Mouse (Mus musculus) kidney, adult 2 months (tissue): ENCODE measurements around the gene Trank1. TPM values are rescaled to one million over a fixed set of nuclear protein-coding genes. Genes with fewer than 3 reads are reported as not detected.

ENCODE experiments used
- DNase-seq: peaks from one replicate; pipeline ENCODE4 v3.0.0; 2021
- H3K27ac ChIP-seq: fragments of 200-500 bp; 2 replicates; pipeline ENCODE4 v1.5.1; 2012; ENCODE audit warnings: low read depth, low read length, control low read depth, inconsistent platforms; ENCODE audit not compliant: insufficient read depth
- H3K27me3 ChIP-seq: fragments of 200-500 bp; replicated peaks from 2 replicates; pipeline ENCODE4 v1.6.1; 2012; ENCODE audit warnings: mild to moderate bottlenecking, moderate library complexity, low read length, inconsistent platforms; ENCODE audit not compliant: control insufficient read depth, insufficient read depth
- H3K36me3 ChIP-seq: fragments of 200-500 bp; 2 replicates; pipeline ENCODE4 v1.6.1; 2012; ENCODE audit warnings: mild to moderate bottlenecking, moderate library complexity, low read length, inconsistent platforms; ENCODE audit not compliant: control insufficient read depth, insufficient read depth
- H3K4me1 ChIP-seq: fragments of 200-500 bp; 2 replicates; pipeline ENCODE4 v1.6.1; 2011; ENCODE audit warnings: low read length; ENCODE audit not compliant: control insufficient read depth, insufficient read depth
- H3K4me3 ChIP-seq: fragments of 200-500 bp; 2 replicates; pipeline ENCODE4 v1.5.1; 2011; ENCODE audit warnings: mild to moderate bottlenecking, low read depth, low read length, control low read depth; ENCODE audit not compliant: insufficient read depth
- CTCF ChIP-seq: fragments of 200-500 bp; conservative IDR thresholded peaks from 2 replicates; pipeline ENCODE4 v1.5.1; 2011; ENCODE audit warnings: low read depth, mild to moderate bottlenecking, control low read depth, low read length, moderate library complexity, mixed read lengths; ENCODE audit not compliant: insufficient read depth, insufficient read length
- POLR2A ChIP-seq: fragments of 200-500 bp; IDR thresholded peaks from one replicate; pipeline ENCODE4 v1.6.1; 2011; ENCODE audit warnings: low read depth, low read length, control low read depth
- WGBS: fragments of 180-500 bp; shearing (Covaris S2); methylation state at CpG from one replicate; pipeline ENCODE4 v1.1.7; 2018; 5-methylcytosine and 5-hydroxymethylcytosine counted together
- polyA plus RNA-seq: library from polyadenylated mRNA; depleted of rRNA; stranded (reverse); fragments of >200 nt; gene quantifications from 2 replicates; pipeline ENCODE4 v1.2.3, GENCODE M21; 2012

Gene Trank1
- polyA plus RNA-seq, 1 experiment = 0.13 TPM

GRCm38 (mm10) chr9:111351233-111351632 lies 39.7 kb downstream of the Trank1 start:
- no peak for DNase-seq
- 87% methylated on average over 7 of the region's 7 CpGs for WGBS
- H3K4me1 ChIP-seq = no peaks in the 10 kb centered on the region
- H3K27ac ChIP-seq = no peak overlapping the region
- no peaks in the 10 kb centered on the region for H3K27me3 ChIP-seq
- no peak for TF ChIP-seq CTCF
- no peak for TF ChIP-seq POLR2A
- no peaks in the 10 kb centered on the region for H3K36me3 ChIP-seq
- no peak overlapping the region for H3K4me3 ChIP-seq

DNA sequence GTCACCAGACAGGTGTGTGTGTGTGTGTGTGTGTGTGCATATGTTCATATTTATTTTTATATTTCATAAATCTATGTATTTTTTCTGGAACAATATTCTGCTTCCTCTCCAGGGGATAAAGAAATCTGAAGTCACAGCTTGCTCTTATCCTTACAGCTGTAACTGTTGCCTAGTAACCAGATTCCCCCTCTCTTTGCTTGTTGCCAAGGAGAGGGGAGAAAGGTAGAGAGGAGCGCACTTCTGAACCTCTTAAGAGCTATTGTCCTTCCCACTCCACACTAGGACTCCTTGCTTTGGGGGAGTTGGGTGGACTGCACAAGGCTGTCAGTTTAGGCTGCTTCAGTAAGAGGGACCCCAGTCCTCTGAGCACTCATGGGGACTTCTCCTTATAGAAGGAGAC lies 40.1 kb downstream of the Trank1 start:
- Histone ChIP-seq H3K4me1 (no peaks in the 10 kb centered on the region), H3K4me3 (no peak overlapping the region), H3K36me3 (no peaks in the 10 kb centered on the region), H3K27me3 (no peaks in the 10 kb centered on the region), H3K27ac (no peak overlapping the region)
- no peak for DNase-seq
- TF ChIP-seq CTCF = no peak
- no peak for TF ChIP-seq POLR2A
- 81% methylated on average over 1 of the region's 1 CpGs for WGBS

DNA sequence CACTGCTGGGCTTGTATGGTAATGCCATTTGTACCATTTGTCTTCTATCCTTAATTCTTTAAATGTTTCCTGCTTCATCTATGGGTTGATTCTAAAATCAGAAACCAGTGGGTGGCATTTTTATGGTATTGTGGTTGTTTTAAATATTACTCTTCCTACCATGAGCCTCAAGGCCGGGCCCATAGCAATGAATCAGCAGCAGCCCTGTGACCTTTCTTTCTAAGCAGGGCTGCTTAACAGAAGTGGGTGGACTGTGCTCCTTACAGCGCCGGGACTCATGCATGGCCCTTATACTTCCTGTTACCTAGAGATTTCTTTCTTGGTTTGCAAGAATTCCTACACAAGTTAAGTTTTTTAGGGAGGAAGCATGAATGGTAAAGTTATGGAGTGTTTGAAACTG lies 41.1 kb downstream of the Trank1 start:
- no peaks in the 10 kb centered on the region for H3K36me3 ChIP-seq
- 71% methylated on average over 3 of the region's 3 CpGs for WGBS

GRCm38 (mm10) chr9:111355041-111355440 lies 43.5 kb downstream of the Trank1 start:
- Histone ChIP-seq H3K4me1 (no peaks in the 10 kb centered on the region), H3K4me3 (no peak overlapping the region), H3K27ac (no peak overlapping the region), H3K27me3 (no peaks in the 10 kb centered on the region), H3K36me3 (no peaks in the 10 kb centered on the region)
- TF ChIP-seq CTCF = no peak
- no peak for TF ChIP-seq POLR2A
- WGBS = 64% methylated on average over 4 of the region's 4 CpGs
- DNase-seq = no peak

More for the DNA sequence above, 41.1 kb downstream of the Trank1 start:
- H3K4me1 ChIP-seq = no peaks in the 10 kb centered on the region
- DNase-seq = no peak
- no peaks in the 10 kb centered on the region for H3K27me3 ChIP-seq
- H3K4me3 ChIP-seq = no peak overlapping the region
- TF ChIP-seq CTCF = no peak
- H3K27ac ChIP-seq = no peak overlapping the region

DNA sequence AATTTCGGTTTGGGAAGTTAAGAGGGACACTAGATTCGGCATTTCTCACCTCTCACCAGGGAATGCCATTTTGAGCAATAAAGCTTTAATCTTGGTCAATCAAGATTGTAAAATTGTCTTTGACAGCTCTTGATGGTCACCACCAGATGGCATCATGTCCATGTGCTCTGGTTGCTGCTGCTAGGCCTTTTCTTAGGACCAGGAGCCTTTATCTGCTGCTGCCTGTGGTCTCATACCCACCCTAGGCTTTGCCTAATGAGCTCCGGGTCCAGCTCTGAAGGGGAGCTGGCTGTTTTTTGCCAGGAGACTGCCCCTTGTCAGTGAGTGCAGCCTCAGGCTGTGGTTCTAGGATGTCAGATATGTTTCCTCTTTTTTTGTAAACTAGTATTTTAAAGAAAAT lies 44.8 kb downstream of the Trank1 start:
- H3K4me3 ChIP-seq = no peak overlapping the region

GRCm38 (mm10) chr9:111363656-111364055 lies 52.1 kb downstream of the Trank1 start:
- Histone ChIP-seq H3K27ac (no peak overlapping the region), H3K36me3 (no peaks in the 10 kb centered on the region), H3K4me3 (no peak overlapping the region), H3K4me1 (no peaks in the 10 kb centered on the region), H3K27me3 (no peaks in the 10 kb centered on the region)
- no peak for TF ChIP-seq CTCF
- no peak for TF ChIP-seq POLR2A
- DNase-seq = no peak
- WGBS = 70% methylated on average over 7 of the region's 7 CpGs

More for the DNA sequence above, 44.8 kb downstream of the Trank1 start:
- H3K27ac ChIP-seq = no peak overlapping the region
- TF ChIP-seq POLR2A = no peak
- peak; percentile 64 for TF ChIP-seq CTCF
- DNase-seq = peak; percentile 32
- no peaks in the 10 kb centered on the region for H3K4me1 ChIP-seq
- no peaks in the 10 kb centered on the region for H3K36me3 ChIP-seq
- 15% methylated on average over 3 of the region's 3 CpGs for whole genome bisulfite sequencing
- H3K27me3 ChIP-seq = no peaks in the 10 kb centered on the region

GRCm38 (mm10) chr9:111367713-111368112 lies 56.2 kb downstream of the Trank1 start:
- Histone ChIP-seq H3K27me3 (no peaks in the 10 kb centered on the region), H3K36me3 (no peaks in the 10 kb centered on the region), H3K27ac (no peak overlapping the region), H3K4me3 (no peak overlapping the region), H3K4me1 (no peaks in the 10 kb centered on the region)
- no peak; the same call in 1 of the 2 replicates for TF ChIP-seq CTCF
- TF ChIP-seq POLR2A = no peak
- no peak for DNase-seq
- 81% methylated on average over 2 of the region's 2 CpGs for WGBS

- DNase-seq = no peak
- TF ChIP-seq POLR2A (no peak), CTCF (no peak)
- 90% methylated on average over 3 of the region's 3 CpGs for WGBS
- no peak overlapping the region for H3K27ac ChIP-seq
- H3K27me3 ChIP-seq = no peaks in the 10 kb centered on the region
- H3K4me3 ChIP-seq = no peak overlapping the region
- H3K4me1 ChIP-seq = no peaks in the 10 kb centered on the region
- H3K36me3 ChIP-seq = no peaks in the 10 kb centered on the region
Measured at GRCm38 (mm10) chr9:111372079-111372478, 60.5 kb downstream of the Trank1 start.
